Mouse (Mus musculus): ENCODE results near the gene Slc38a9. TPM values are rescaled to one million over a fixed set of nuclear protein-coding genes. Genes with fewer than 3 reads are reported as not detected.

The Slc38a9 gene
- polyA plus RNA-seq, 1 experiment from 2014 or later, result 12.2 TPM

- Histone ChIP-seq H3K4me1 (replicated peaks) (peaks cover 92% of the 10 kb centered on the region), H3K4me3 (replicated peaks) (no peak overlapping the region), H3K4me2 (peak overlapping the region; percentile 65), H3K27ac (replicated peaks) (peak overlapping the region; percentile 98), H3K27me3 (no peaks in the 10 kb centered on the region), H3K9ac (peak overlapping the region; percentile 37), H3K9me3 (replicated peaks) (no peaks in the 10 kb centered on the region), H3K36me3 (replicated peaks) (no peaks in the 10 kb centered on the region)
- WGBS (ENCODE audit: insufficient replicate concordance), result 70% methylated on average over 10 of the region's 10 CpGs
- ATAC-seq (ENCODE audit: insufficient read depth), result no peak
Observed at GRCm38 (mm10) chr13:112746695-112747055, 86.1 kb downstream of the Slc38a9 start.

DNA sequence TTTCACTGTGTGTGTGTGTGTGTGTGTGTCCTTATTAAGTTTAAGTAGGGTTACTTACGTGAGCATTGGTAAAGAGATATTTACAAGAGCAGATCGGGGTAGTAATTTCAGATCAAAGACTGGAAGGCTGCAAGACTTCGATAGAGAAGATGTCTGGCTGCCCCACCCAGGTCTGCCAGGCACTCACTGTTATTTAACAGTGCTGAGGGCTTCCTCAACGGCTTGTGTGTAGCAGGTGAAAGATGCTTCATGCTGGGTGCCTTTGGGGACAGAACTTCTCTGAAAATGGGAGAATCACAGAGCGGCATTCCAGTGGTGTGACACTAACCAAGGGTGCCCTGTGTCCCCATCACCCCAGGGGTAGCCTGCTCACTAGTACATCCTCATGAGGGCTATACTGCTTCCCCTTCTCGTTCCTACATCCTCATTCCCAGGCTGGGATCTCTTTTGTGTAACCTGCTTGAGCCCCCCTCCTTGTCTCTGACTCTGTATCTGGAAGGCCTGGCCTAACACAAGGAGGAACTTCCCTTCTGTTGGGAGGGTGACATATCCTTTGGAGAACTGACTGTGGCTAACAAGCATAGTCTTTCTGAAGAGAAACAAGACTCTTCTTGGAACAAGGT is 87.4 kb downstream of the Slc38a9 start:
- peak; percentile 76 for ATAC-seq (ENCODE audit: insufficient read depth)
- Histone ChIP-seq H3K27ac (replicated peaks) (peak overlapping the region; percentile 98), H3K4me1 (replicated peaks) (peaks cover 92% of the 10 kb centered on the region), H3K4me3 (replicated peaks) (no peak overlapping the region; the same call in 1 of the 2 replicates), H3K36me3 (replicated peaks) (no peaks in the 10 kb centered on the region), H3K27me3 (no peaks in the 10 kb centered on the region), H3K4me2 (peak overlapping the region; percentile 65), H3K9me3 (replicated peaks) (no peaks in the 10 kb centered on the region), H3K9ac (peak overlapping the region; percentile 60)
- WGBS (ENCODE audit: insufficient replicate concordance), result 26% methylated on average over 6 of the region's 6 CpGs

GRCm38 (mm10) chr13:112748808-112749510 is 88.4 kb downstream of the Slc38a9 start:
- H3K9me3 ChIP-seq (replicated peaks), result no peaks in the 10 kb centered on the region
- no peaks in the 10 kb centered on the region for H3K27me3 ChIP-seq
- peak overlapping the region; percentile 65 for H3K4me2 ChIP-seq
- 0 out of 2 replicates have a peak overlapping the region, but pooled peaks have one; percentile 16 for H3K4me3 ChIP-seq (replicated peaks)
- no peak for ATAC-seq (ENCODE audit: insufficient read depth)
- H3K27ac ChIP-seq (replicated peaks), result peak overlapping the region; percentile 98
- WGBS (ENCODE audit: insufficient replicate concordance), result 61% methylated on average over 11 of the region's 11 CpGs
- peak overlapping the region; percentile 60 for H3K9ac ChIP-seq
- peaks cover 86% of the 10 kb centered on the region for H3K4me1 ChIP-seq (replicated peaks)
- H3K36me3 ChIP-seq (replicated peaks), result no peaks in the 10 kb centered on the region

DNA sequence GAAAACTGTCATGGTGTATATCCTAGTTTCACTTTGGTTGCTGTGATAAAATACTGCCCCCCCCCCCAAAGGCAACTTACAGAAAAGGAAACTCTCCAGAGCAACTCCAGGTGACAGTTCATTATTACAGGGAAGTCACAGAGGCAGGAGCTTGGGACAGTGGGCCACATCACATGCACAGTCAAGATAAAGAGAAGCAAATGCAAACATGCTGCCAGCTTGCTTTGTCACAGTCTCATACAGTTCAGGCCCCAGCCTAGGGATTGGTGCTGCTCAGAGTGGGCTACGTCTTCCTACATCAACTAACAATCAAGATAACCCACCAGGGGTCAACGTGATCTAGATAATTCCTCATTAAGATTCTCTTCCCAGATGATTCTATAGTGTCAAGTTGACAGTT is 89.3 kb downstream of the Slc38a9 start:
- Histone ChIP-seq H3K4me1 (replicated peaks) (peaks cover 77% of the 10 kb centered on the region), H3K4me2 (peak overlapping the region; percentile 65; the same call in 1 of the 2 replicates), H3K27ac (replicated peaks) (peak overlapping the region; percentile 98), H3K9ac (peak overlapping the region; percentile 60; the same call in 1 of the 2 replicates), H3K27me3 (no peaks in the 10 kb centered on the region), H3K9me3 (replicated peaks) (no peaks in the 10 kb centered on the region), H3K36me3 (replicated peaks) (no peaks in the 10 kb centered on the region), H3K4me3 (replicated peaks) (no peak overlapping the region)
- ATAC-seq (ENCODE audit: insufficient read depth), result no peak
- 79% methylated on average over 2 of the region's 2 CpGs for WGBS (ENCODE audit: insufficient replicate concordance)

DNA sequence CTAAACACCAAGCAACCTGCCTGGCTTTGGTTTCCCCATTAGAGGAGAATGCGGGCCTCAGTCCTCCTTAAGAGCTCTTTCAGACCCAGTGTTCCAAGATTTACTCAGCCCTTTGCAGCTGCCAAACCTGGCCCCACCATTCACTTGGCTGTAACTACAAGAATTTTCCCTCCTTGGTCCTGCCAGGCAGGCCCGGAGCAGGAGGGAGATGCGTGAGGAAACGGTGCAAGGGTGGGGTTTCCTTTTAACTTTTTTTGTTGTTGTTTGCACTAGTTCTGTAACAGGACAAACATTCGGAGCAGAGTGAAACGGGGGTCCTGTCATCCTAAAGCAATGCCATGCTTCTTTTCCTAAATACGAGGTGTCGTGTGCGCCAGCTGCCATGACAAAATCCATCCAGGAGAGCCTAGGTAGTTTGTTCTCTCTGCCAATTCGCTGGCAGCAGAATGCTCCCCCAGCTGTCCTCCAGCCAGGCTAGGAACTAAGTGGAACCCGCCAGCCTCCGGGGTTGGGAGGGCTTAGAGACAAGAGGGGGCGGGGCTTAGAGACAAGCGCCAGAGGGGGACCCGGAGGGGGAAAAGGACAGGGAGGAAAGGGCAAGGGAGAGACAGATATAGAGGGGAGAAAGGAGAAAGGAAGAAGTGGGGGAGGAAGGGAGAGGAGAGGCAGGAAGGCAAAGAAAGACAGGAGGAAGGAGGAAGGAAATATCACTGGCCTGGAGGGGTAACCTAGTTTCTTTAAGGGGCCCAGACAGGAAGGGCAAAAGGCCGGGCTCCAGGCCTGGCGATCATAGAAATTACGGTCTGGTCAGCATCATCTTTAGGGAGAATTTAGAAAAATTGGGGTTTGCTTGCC is 91.1 kb downstream of the Slc38a9 start:
- no peaks in the 10 kb centered on the region for H3K27me3 ChIP-seq
- peak overlapping the region; percentile 53 for H3K9ac ChIP-seq
- WGBS (ENCODE audit: insufficient replicate concordance), result 12% methylated on average over 18 of the region's 18 CpGs
- ATAC-seq (ENCODE audit: insufficient read depth), result peak; percentile 35
- peaks cover 63% of the 10 kb centered on the region for H3K4me1 ChIP-seq (replicated peaks)
- no peaks in the 10 kb centered on the region for H3K36me3 ChIP-seq (replicated peaks)
- peak overlapping the region; percentile 30 for H3K4me3 ChIP-seq (replicated peaks)
- H3K4me2 ChIP-seq, result peak overlapping the region; percentile 62
- H3K9me3 ChIP-seq (replicated peaks), result no peaks in the 10 kb centered on the region
- peak overlapping the region; percentile 98 for H3K27ac ChIP-seq (replicated peaks)

- 58% methylated on average over 11 of the region's 11 CpGs for WGBS (ENCODE audit: insufficient replicate concordance)
Observed at GRCm38 (mm10) chr13:112752309-112752975, 91.9 kb downstream of the Slc38a9 start.

GRCm38 (mm10) chr13:112753522-112753921 is 93.0 kb downstream of the Slc38a9 start:
- Histone ChIP-seq H3K27ac (replicated peaks) (peak overlapping the region; percentile 98; the same call in 1 of the 2 replicates), H3K9ac (no peak overlapping the region), H3K9me3 (replicated peaks) (no peaks in the 10 kb centered on the region), H3K4me1 (replicated peaks) (peaks cover 46% of the 10 kb centered on the region), H3K4me3 (replicated peaks) (no peak overlapping the region), H3K27me3 (peaks cover 4% of the 10 kb centered on the region; the same call in 1 of the 2 replicates), H3K4me2 (no peak overlapping the region), H3K36me3 (replicated peaks) (no peaks in the 10 kb centered on the region)
- no peak for ATAC-seq (ENCODE audit: insufficient read depth)
- WGBS (ENCODE audit: insufficient replicate concordance), result 71% methylated on average over 9 of the region's 9 CpGs

More at GRCm38 (mm10) chr13:112752309-112752975, 91.9 kb downstream of the Slc38a9 start:
- no peaks in the 10 kb centered on the region for H3K36me3 ChIP-seq (replicated peaks)
- H3K4me2 ChIP-seq, result peak overlapping the region; percentile 62
- H3K4me3 ChIP-seq (replicated peaks), result peak overlapping the region; percentile 30; the same call in 1 of the 2 replicates
- ATAC-seq (ENCODE audit: insufficient read depth), result no peak
- H3K9me3 ChIP-seq (replicated peaks), result no peaks in the 10 kb centered on the region
- peaks cover 3% of the 10 kb centered on the region; the same call in 1 of the 2 replicates for H3K27me3 ChIP-seq
- peak overlapping the region; percentile 98 for H3K27ac ChIP-seq (replicated peaks)
- peak overlapping the region; percentile 53; the same call in 1 of the 2 replicates for H3K9ac ChIP-seq
- peaks cover 55% of the 10 kb centered on the region for H3K4me1 ChIP-seq (replicated peaks)

- Histone ChIP-seq H3K27me3 (peaks cover 4% of the 10 kb centered on the region; the same call in 1 of the 2 replicates), H3K27ac (replicated peaks) (peak overlapping the region; percentile 11; the same call in 1 of the 2 replicates), H3K4me2 (no peak overlapping the region), H3K36me3 (replicated peaks) (no peaks in the 10 kb centered on the region), H3K9me3 (replicated peaks) (no peaks in the 10 kb centered on the region), H3K9ac (no peak overlapping the region), H3K4me1 (replicated peaks) (peaks cover 39% of the 10 kb centered on the region), H3K4me3 (replicated peaks) (no peak overlapping the region)
- no peak for ATAC-seq (ENCODE audit: insufficient read depth)
- 54% methylated on average over 4 of the region's 4 CpGs for WGBS (ENCODE audit: insufficient replicate concordance)
Observed at GRCm38 (mm10) chr13:112754871-112755270, 94.3 kb downstream of the Slc38a9 start.

GRCm38 (mm10) chr13:112755507-112756010 is 95.0 kb downstream of the Slc38a9 start:
- H3K27ac ChIP-seq (replicated peaks), result no peak overlapping the region

DNA sequence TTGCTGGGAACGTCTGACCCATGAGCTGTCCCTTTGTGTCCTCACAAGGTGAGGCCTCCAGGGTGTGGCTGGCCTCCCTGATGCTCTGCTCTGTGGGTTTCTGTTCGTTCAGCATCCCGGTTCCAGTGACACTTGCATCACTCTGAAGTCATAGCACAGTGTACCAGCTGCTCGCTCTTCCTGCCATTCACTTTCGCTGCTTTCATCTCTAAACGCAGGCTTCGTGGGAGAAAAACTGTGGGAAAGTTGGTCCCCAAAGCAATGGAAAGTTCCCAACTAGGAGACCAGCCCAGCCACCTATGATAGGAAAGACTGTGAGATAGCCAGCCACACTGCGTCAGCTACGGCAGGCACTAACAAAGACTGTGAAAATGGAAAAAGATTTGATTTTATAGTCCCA is 96.8 kb downstream of the Slc38a9 start:
- Histone ChIP-seq H3K9ac (no peak overlapping the region), H3K4me1 (replicated peaks) (peaks cover 23% of the 10 kb centered on the region), H3K27me3 (peaks cover 14% of the 10 kb centered on the region), H3K4me3 (replicated peaks) (no peak overlapping the region), H3K36me3 (replicated peaks) (no peaks in the 10 kb centered on the region), H3K27ac (replicated peaks) (no peak overlapping the region), H3K4me2 (no peak overlapping the region), H3K9me3 (replicated peaks) (no peaks in the 10 kb centered on the region)
- WGBS (ENCODE audit: insufficient replicate concordance), result 66% methylated on average over 9 of the region's 9 CpGs
- ATAC-seq (ENCODE audit: insufficient read depth), result no peak

More at GRCm38 (mm10) chr13:112755507-112756010, 95.0 kb downstream of the Slc38a9 start:
- Histone ChIP-seq H3K9me3 (replicated peaks) (no peaks in the 10 kb centered on the region), H3K4me2 (no peak overlapping the region), H3K27me3 (peaks cover 8% of the 10 kb centered on the region), H3K4me1 (replicated peaks) (peaks cover 38% of the 10 kb centered on the region), H3K36me3 (replicated peaks) (no peaks in the 10 kb centered on the region), H3K9ac (no peak overlapping the region), H3K4me3 (replicated peaks) (no peak overlapping the region)
- no peak for ATAC-seq (ENCODE audit: insufficient read depth)
- 71% methylated on average over 11 of the region's 11 CpGs for WGBS (ENCODE audit: insufficient replicate concordance)

All from liver, embryonic 15.5 days (tissue).